Mouse (Mus musculus) spleen, postnatal 10 days (tissue): Measurements from ENCODE around the gene Pkdrej.

Experiments used
- DNase-seq, 2 experiments: peaks; one replicate each; pipeline ENCODE4 v3.0.0; 2021 to 2022; ENCODE audit warnings: low spot score in 2 of 2

Gene Pkdrej

DNA sequence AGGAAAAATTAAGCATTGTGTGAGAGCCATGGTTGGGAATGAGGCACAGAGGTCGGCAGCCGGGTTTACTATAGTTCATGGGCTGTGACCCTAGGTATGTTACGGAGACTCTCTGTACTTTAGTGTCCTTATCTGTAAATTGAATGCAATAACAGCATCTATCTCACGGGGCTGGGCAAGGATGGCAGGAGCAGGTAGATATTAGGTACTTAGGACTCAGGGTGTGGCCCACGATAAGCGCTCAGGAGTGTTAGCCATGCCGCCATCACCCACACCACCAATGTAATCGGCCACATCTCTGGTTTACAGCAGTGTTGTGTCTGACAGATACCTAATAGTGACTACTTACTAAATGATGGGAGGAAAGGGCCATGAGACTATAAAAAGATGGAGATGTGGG is 52.5 kb downstream of the Pkdrej start:
- DNase-seq, result no peak

DNA sequence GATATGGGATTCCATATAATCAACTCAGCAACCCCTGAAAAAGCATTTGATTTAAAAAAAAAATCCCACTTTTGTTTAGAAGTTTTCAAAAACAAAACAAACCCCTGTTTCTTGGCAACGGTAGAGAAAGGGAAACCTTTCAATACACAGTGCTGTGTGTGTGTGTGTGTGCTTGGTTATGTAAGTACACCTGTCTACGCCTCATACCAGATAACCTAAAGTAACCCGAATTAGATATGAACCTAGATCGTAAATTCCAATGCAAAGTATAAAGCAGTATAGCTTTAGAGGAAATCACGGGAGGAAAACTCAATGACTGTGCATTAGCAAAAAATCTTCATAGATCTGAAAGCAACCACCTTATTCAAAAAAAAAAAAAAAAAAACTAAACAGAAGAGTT is 54.9 kb downstream of the Pkdrej start:
- DNase-seq, result no peak

DNA sequence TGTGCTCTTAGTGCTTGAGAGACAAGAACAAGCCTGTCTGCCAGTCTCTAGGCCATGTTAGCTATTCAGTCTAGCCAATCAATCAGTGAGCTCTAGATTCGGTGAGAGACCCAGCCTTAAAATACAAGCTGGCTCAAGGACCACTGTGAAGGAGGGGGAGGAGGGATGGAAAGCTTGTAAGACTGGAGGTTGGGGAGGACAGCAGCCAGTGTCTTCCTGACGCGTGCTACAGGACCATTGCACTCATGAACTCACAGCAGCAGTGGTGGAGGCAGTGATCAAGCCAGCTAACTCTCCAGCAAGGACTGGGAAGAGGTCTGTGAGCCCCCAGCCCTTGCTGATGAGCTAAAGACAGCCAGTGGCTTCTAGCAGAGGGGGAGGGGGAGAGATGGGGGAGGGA is 56.5 kb downstream of the Pkdrej start:
- DNase-seq, result no peak
